Mouse (Mus musculus) frontal cortex, postnatal 25 days (tissue): ENCODE data around the gene Rora.
"Not testable (repeated sequence)": the region's sequence is repeated elsewhere in the genome, so short reads cannot be mapped to it uniquely, and the experiment has no call there.

ENCODE experiments used
- DNase-seq, 2 experiments: peaks; one replicate each; pipeline ENCODE4 v3.0.0; 2022; ENCODE audit warnings: low spot score in 2 of 2

Gene Rora

DNA sequence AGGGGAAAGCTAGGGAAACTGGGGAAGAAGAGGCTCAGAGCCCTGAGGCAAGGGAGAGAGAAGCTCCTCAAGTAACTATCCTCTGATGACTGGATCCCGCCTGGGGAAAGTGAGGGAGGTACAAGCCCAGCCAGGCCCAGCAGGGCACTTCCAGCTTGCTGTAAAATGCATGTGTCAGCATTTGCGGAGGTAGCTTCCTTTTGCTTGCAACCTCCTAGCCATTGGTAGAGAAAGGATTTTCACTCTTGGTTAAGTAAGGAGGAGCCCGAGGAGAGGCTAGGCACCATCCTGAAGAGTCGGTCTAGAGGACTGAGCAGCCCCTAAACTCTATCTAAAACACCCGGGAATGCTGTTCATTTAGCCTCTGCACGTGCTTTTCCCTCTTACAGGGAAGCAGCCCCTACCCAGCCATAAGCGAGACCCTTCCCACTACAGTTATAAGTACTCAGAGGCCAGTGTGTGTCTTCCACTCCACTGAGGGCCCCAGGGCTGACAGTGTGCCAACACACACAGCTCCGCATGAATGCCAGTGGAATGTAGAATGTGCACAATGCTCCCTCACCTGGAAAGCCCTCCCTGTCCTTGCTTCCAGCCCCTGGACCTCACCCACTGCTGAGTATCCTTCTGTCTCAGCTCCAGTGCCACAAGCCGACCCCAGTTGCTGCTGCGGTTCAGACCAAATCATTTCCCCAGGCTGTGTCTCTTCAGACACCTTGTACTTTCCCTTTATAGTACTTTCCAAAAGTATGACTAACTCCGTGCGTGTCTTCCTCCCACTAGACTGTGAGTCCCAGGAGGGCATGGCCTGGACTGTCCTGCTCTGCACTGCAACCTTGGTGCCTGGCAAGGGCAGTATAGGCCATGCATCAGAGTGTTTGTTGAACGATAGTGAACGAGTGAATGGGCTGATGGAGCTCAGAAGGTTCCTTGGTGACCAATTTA is 431.4 kb downstream of the Rora start:
- DNase-seq: no peak

DNA sequence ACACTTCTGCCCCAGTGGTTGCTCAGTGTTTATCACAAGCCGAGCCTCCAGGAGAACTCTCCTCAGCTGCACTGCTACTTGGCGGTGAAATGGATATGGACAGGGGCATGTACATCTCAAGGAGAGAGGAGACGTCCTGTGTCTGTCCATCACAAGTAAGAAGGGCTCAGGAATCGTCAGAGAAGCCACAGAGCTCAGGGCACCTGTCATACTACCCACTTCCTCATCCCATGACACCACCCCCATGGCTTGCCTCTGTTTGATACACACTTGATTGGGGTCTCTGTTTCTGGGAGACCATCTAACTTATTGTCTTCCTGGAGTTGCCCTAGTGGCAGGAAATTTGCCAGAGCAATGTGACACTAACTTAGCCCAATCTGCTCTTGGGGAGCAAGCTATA is 433.3 kb downstream of the Rora start:
- DNase-seq: no peak

DNA sequence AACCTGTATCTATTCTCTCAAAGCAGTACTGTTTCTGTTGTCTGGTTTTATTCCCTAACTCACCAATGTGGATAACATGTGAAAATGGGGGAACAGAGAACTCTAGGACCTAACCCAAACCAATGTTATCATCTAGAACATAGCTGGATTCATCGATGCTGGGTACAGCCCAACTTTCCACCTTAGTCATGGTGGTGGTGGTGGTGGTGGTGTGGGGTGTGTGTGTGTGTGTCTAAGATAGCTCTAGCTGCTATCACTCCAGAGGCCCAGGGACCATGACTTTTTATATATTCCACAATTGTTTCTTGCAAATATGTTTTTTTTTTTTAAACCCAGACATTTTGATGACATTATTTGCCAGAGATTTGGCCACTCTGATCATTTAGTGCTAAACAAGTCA is 433.7 kb downstream of the Rora start:
- no peak for DNase-seq

DNA sequence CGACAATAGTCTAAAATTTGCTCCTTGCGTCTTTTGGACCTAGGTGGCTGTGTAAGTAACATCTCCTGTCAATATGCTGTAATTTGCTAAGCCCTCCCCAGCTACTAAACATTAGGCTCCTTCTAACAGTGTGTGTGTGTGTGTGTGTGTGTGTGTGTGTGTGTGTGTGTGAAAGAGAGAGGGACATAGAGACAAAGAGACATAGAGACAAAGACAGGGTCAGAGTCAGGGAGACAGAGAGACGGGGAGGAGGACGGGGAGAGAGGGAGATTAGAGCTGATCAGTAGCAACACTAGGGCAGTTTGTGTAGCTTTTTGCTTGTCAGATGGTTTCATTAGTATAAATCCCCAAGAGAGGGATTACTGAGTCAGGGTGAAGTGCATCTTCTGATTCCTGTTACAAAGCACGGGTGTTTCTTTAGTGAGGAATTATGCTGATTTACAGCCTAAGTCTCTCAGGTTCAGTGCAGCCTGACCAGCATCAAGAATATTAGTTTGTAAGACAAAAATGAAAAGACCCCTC is 437.2 kb downstream of the Rora start:
- no peak for DNase-seq

DNA sequence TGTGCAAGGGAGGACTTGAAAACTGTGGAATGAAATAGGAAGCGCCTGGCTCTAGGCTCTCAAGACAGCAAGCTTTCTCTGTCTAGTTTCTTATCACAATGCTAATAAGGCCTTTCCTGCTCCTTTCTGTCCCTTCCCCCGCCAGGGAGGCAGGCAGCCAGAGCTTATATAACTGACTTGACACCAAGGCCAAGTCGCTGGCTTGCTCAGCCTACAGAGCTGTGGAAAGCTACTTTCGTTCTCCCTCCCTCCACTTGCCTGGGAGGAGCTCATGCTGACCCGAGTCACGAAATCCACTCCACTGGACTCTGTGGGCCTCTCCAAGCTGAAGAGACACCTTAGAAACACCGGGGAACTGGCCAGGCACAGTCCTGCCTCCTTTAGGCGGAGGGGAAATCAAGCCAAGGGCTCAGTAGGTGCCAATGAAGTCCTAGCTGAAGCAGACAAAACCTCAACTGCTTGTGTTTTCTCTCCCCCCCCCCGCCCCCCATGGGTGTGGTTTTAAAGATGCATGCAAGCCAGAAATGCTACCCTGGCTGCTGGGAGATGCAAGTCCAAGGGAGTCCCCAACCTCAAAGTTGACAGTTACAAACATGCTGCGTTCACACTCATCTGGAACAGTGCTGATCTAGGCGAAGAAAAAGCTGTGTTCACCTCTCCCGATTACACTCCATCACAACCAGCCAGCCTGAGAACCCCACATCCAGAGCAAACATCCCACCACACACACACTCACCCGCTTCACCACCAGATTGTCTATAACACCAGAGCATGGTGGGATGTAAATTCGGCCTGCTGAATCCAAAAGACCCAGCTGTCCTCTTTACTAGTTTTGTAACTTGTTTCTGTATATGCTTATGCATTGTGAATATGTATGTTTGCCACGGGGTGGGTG is 438.8 kb downstream of the Rora start:
- peak; percentile 22 for DNase-seq

DNA sequence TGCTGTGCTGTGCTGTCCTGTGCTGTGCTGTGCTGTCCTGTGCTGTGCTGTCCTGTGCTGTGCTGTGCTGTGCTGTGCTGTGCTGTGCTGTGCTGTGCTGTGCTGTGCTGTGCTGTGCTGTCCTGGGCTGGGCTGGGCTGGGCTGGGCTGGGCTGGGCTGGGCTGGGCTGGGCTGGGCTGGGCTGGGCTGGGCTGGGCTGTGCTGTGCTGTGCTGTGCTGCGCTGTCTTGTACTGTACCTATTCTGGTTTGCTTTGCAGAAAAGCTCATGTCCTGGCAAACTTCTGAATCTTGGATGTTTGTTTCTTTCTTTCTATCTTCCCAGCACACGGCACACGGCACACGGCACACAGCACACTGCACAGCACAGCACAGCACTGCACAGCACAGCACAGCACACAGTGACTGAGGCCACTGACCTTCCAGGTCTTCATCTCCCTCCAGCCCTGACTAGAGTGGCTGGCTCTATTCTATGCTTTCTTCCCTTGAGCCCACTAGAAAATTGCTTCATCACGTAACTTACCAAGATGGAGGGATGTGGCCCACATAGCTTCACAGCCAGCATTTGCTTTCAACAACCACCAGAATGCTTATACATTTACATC is 446.7 kb downstream of the Rora start:
- DNase-seq: not testable (repeated sequence)

DNA sequence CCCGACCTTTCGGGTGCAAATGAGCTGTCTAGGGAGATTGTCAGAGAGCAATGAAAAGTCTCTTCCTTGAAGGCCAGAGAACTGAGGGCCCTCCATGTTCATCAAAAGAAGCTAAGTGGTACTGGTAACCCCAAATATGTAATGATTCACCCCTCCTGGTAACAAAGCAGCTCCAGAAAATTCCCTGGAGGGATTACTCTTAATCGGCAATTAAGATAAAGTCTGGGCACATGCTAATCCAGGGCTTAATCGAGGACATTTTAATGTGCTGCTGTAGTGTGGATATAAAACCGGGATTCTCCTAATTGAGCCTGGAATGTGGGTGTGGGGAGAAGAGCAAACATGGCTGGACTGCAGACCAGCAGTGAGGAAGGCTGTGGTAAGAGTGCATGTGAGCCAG is 450.7 kb downstream of the Rora start:
- DNase-seq: no peak

DNA sequence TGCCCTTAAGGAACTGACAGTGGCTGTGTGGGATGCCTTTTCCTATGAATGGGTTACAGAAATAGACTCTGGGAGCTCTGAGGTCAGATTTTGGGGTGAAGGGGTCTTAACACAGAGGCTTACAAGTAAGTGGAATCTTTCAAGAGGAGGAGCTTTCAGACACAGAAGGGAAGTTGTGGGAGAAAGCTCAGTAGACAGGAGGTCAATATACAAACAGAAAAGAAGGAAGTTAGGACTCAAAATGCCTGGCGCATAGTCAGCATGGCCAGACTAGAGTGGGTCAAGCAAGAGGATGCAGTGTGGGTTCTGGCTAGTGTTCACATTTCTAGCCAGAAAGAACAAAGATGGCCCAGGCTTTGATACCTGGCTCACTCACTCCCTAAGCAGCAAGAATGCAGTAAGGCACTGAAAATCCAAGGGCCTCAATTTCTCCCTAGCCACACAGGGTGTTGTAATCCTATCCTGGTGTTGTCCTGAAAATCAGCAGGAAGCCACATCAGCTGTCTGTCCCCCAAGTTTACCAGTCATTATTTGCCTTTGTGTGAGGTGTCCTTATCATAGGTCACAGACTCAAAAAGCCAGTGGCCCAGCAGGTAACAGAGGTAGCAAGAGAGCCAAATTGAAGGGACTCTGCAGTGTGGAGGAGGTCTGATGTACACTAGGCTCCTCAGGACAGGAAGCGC is 456.2 kb downstream of the Rora start:
- DNase-seq: no peak

DNA sequence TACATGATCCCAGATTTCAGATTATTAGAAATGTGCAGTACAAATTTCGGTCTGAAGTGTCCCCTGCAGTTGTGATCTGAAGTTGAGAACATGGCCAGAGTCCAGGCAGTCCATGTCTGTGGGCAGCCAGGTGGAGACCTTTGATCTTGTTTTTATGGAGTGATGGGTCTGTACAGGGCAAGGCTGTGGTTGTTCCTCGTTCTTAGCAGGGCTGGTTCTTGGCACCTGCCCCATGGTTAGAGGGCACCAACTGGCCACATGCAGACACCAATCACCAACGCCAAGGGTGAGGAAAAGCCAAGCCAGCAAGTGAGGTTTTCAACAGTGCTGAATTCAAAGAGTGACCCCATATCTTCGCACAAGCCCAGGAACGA is 456.7 kb downstream of the Rora start:
- DNase-seq: no peak

DNA sequence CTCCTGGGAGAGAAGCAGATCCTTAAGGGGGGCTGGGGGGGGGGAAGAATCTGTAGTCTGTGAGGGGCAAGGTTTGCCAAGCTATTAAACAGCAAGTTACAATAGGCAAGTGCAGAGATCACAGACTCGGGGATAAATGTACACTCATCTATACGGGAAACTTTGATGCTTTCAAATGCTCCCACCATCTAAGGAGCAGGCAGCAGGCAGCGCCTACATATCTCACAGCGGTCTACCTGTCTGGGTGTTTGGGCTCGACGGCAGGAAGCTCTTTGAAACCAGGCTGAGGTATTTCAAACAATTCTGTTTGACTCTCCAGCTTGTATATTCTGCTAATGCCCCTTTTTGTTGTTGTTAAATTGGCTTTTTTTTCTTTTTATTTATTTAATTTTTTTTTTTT is 457.1 kb downstream of the Rora start:
- DNase-seq: no peak

DNA sequence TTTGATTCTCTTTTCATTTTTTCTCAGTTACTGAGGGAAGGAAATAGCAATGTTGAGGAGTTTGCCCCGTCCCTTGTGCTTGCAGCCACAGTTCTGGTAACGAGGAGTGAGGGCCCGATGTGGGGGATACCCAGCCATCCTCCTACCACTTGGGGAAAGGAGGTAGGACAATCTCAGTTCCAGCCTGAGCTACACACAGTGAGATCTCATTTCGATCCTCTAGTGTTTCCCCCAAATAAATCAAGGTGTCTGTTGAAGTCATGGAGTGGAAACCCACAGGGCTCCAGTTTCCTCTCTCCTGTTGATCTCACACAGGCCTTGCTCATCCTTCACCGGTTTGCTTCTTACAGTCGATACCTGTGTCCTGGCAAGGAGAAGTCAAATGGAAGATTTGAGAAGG is 458.0 kb downstream of the Rora start:
- no peak for DNase-seq

DNA sequence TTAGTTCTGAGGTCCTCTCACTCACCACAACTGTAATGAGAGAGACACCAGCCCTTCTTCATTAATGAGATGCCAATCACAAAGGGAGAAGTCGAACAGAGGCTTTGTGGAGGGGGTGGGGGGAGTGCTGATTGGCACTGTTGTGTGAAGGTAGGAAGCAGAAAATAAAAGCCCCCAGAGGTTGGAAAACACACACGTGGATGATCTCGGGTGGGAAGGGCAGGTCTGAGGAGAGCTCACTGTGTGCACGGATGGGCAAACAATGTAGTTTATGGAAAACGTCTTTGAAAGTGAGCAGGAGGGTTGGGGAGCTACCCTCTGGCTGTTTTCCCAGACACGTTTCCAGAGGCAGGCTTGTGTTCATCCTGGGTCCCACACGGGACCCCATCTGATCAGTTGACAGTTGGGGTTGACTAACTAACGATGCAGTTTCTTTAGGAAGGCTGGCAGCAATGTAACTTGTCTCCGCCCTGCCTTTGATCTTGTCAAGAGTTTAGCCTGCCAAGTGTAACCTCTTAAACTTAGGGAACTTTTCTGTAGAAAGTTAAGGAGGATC is 460.9 kb downstream of the Rora start:
- DNase-seq: no peak

DNA sequence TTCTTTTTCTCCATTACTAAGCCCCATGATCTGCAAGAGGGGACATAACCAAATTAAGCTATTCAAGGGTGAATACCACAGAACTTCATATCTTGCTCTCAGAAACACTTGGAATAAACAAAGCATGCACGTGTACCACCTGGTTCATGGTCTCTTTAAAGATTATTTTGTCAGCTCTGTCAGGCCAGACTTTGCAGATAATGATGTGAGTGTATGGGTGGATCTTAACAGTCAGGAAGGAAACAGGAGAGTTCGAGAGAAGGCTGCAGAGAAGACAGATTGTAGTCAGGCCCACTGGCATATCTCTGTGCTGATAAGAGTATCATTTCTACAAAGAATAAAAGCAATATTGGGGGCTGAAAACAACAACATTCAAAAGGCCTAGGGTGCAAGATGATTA is 463.2 kb downstream of the Rora start:
- DNase-seq: no peak

DNA sequence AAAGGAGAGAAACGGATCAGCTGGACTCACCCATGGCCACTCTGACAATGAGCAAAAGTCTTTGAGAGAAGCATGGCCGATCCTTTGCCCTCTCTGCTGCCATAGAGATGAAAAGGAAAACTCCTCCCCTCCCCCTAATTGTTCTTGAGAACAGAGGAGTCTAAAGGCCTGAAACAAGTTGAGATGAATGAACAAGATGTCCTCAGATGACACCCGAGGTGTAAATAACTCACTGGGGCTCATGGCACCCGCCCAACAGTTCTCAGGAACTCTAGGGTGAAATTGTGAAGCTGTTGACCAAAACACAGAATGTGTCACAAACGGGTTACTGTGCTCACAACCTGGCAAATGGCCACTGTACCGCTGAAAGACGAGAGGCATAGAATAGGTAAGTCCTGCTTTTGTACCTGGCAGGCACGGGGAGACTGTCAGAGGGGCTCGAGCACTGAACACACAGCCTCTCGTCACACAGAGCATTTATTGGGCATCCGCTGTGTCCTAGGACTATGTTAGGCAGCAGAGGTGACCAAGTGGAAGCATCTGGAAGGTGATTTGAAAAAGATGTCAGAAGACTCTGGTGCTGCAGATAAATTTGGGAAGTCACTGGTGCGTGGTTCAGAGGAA is 467.6 kb downstream of the Rora start:
- no peak for DNase-seq

DNA sequence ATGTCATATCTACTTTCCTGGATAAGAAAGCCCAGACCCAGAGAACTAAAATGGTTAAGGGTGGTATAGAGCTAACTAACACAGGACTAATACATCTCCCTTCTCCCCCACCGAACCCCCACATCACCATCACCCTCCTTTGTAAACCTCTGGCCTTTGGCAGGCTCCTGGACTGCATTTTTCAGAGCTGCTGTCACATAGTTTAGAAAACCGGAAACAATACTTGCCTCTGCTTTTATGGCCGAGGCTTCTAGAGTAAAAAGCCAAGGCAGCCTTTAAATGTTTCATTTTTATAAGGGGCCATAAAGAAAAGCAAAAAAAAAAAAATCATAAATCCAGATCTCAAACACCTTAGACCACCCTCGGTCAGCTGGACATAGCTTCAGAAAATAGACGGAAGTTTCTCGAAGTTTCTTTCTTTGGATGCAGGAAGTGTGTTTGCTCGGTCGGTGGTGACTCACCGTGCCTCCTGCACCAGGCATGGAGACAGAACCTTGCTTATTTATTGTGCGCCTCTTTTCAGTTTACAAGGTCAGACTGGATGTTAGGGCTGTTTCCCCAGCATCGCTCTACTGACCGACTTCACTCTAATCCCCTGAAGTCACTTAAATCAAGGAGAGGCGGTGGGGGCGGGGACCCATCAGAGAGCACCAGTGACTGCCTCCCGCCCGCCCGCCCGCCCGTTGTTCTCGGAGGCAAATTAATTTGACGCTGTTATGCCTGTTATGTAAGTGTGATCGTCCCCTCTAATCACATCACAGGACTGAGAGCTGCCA is 471.6 kb downstream of the Rora start:
- DNase-seq: peak; percentile 7 to 15

DNA sequence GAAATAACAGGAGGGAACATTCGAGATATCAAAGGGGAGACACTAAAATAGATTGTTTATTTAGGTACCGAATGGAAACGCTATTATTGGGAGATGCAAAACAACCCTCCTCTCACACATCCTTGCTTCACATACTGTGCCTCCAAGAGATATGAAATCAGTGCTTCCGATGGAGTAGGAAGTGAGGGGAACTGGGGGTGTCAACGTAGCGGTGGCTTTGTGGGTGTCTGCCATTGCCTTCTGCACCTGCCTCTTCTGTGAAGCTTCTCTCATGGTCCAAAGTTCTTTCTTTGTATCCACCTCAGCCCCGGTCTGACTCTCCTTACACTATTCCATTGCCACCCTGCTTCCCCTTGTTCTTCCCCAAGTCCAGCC is 472.2 kb downstream of the Rora start:
- no peak for DNase-seq

DNA sequence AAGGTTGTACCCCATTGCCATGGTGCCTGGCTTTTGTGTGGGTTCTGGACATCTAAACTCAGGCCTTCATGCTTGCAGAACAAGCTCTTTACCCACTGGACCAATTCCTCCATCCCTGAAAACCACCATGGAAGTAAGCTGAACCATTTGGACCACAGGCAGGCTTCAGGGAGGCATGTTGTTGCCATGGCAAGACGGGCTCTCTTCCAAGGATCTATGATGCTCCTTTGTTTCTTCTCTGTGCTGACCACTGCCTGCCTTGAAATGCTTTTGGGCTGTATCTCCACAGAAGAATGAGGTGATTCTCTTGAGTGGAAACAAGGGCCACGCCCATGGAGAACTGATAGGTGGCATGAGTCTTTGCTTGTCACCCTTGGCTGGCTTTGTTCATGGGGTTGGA is 473.0 kb downstream of the Rora start:
- no peak for DNase-seq

DNA sequence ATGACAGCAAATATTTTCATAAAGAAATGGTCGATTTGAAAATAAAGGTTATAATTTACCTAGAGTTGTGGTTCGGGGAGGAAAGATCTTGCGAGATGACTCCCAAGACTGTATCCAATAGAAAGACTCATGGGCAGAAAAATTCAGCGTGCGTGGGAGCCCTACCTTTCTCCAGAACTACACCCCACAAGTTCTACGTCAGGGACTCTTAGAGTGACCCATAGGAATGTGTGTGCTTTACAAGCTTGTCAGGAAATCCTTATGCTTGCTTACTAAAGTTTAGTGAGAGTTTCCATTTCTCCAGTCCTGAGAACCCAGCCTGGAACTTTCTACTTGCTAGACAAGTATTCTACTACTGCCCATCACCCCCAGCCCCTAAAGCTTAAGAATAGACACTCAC is 474.7 kb downstream of the Rora start:
- DNase-seq: no peak

DNA sequence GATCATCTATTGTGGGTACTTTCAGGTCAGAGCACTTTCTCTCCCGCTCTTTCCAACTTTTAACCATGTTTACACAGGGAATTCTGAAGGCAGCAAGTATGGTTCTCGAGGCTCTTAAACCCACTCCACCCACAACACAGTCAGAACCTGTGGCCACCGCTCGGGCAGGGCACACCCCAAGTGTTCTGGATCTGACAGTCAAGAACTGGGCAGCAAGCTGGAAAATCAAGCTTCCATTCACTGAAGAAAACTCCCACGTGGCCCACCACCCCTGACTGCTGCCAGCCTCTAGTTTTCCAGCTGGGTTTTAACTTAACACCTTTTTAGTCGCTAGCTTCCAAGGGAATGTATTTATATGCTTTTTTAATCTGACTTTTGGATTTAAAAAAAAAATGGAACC is 479.4 kb downstream of the Rora start:
- no peak for DNase-seq

DNA sequence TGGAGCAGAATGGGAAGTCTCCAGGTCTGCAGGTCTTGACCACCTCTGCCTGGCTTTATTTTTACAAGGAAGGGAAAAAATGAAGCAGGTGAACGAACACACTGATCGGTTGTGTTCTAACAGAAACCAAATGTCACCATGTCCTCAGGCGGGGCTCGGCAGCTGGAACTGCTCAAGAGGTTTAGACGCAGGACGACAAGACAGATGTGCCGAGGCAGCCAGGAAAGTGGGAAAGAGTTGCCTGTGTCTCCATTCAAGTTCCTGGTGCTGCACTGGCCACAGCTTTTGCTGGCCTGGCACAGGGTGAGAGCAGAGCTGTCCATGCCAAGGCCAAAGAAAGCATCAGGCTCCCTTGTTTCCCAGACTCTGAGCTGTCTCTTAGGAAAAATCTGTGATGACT is 480.1 kb downstream of the Rora start:
- DNase-seq: no peak
